Mouse (Mus musculus): ENCODE results near the gene Slc39a11. TPM values are rescaled to one million over a fixed set of nuclear protein-coding genes. Genes with fewer than 3 reads are reported as not detected.

Gene Slc39a11
- polyA plus RNA-seq, 1 experiment from 2014 or later = 42.2 TPM

- WGBS = 14% methylated on average over 8 of the region's 8 CpGs
- Histone ChIP-seq H3K4me2 (replicated peaks) (no peak overlapping the region), H3K9ac (replicated peaks) (no peak overlapping the region), H3K4me1 (peaks cover 30% of the 10 kb centered on the region), H3K4me3 (no peak overlapping the region), H3K36me3 (no peaks in the 10 kb centered on the region), H3K9me3 (no peaks in the 10 kb centered on the region), H3K27ac (replicated peaks) (peak overlapping the region; percentile 41), H3K27me3 (no peaks in the 10 kb centered on the region)
- ATAC-seq (replicated peaks) = peak; percentile 51; the same call in 1 of the 2 replicates
Observed at GRCm38 (mm10) chr11:113294518-113294917, 355.4 kb downstream of the Slc39a11 start.

GRCm38 (mm10) chr11:113292906-113293614, 356.8 kb downstream of the Slc39a11 start:
- H3K9ac ChIP-seq (replicated peaks) = no peak overlapping the region
- H3K36me3 ChIP-seq = no peaks in the 10 kb centered on the region
- ATAC-seq (replicated peaks) = no peak
- H3K27me3 ChIP-seq = no peaks in the 10 kb centered on the region
- peaks cover 22% of the 10 kb centered on the region for H3K4me1 ChIP-seq
- H3K4me2 ChIP-seq (replicated peaks) = no peak overlapping the region
- no peak overlapping the region for H3K4me3 ChIP-seq
- H3K27ac ChIP-seq (replicated peaks) = no peak overlapping the region
- 91% methylated on average over 13 of the region's 13 CpGs for WGBS
- no peaks in the 10 kb centered on the region for H3K9me3 ChIP-seq

- H3K4me2 ChIP-seq (replicated peaks) = no peak overlapping the region
- H3K4me1 ChIP-seq = peaks cover 17% of the 10 kb centered on the region
- no peak overlapping the region for H3K27ac ChIP-seq (replicated peaks)
- H3K9ac ChIP-seq (replicated peaks) = no peak overlapping the region
- no peaks in the 10 kb centered on the region for H3K27me3 ChIP-seq
- 52% methylated on average over 17 of the region's 17 CpGs for WGBS
- no peak for ATAC-seq (replicated peaks)
- no peak overlapping the region for H3K4me3 ChIP-seq
- no peaks in the 10 kb centered on the region for H3K9me3 ChIP-seq
- H3K36me3 ChIP-seq = no peaks in the 10 kb centered on the region
Observed at GRCm38 (mm10) chr11:113291781-113292714, 357.8 kb downstream of the Slc39a11 start.

GRCm38 (mm10) chr11:113290911-113291310, 359.0 kb downstream of the Slc39a11 start:
- Histone ChIP-seq H3K4me2 (replicated peaks) (no peak overlapping the region), H3K36me3 (no peaks in the 10 kb centered on the region), H3K27me3 (no peaks in the 10 kb centered on the region), H3K27ac (replicated peaks) (no peak overlapping the region), H3K4me1 (peaks cover 14% of the 10 kb centered on the region), H3K9me3 (no peaks in the 10 kb centered on the region), H3K4me3 (no peak overlapping the region), H3K9ac (replicated peaks) (no peak overlapping the region)
- ATAC-seq (replicated peaks) = no peak
- WGBS = 88% methylated on average over 14 of the region's 14 CpGs

GRCm38 (mm10) chr11:113284951-113285741, 364.7 kb downstream of the Slc39a11 start:
- Histone ChIP-seq H3K4me1 (peaks cover 15% of the 10 kb centered on the region), H3K27ac (replicated peaks) (no peak overlapping the region), H3K36me3 (no peaks in the 10 kb centered on the region), H3K4me3 (no peak overlapping the region), H3K9ac (replicated peaks) (no peak overlapping the region), H3K4me2 (replicated peaks) (peak overlapping the region; percentile 28), H3K27me3 (no peaks in the 10 kb centered on the region), H3K9me3 (no peaks in the 10 kb centered on the region)
- no peak for ATAC-seq (replicated peaks)
- 58% methylated on average over 27 of the region's 27 CpGs for WGBS

- Histone ChIP-seq H3K27me3 (no peaks in the 10 kb centered on the region), H3K4me3 (no peak overlapping the region), H3K4me2 (replicated peaks) (no peak overlapping the region), H3K27ac (replicated peaks) (no peak overlapping the region), H3K36me3 (no peaks in the 10 kb centered on the region), H3K9me3 (no peaks in the 10 kb centered on the region), H3K4me1 (peaks cover 12% of the 10 kb centered on the region), H3K9ac (replicated peaks) (no peak overlapping the region)
- no peak for ATAC-seq (replicated peaks)
- WGBS = 28% methylated on average over 11 of the region's 11 CpGs
Observed at GRCm38 (mm10) chr11:113283376-113283811, 366.5 kb downstream of the Slc39a11 start.

- Histone ChIP-seq H3K4me1 (peaks cover 25% of the 10 kb centered on the region), H3K4me2 (replicated peaks) (no peak overlapping the region), H3K9ac (replicated peaks) (no peak overlapping the region), H3K27me3 (no peaks in the 10 kb centered on the region), H3K27ac (replicated peaks) (no peak overlapping the region), H3K36me3 (no peaks in the 10 kb centered on the region), H3K4me3 (no peak overlapping the region), H3K9me3 (no peaks in the 10 kb centered on the region)
- ATAC-seq (replicated peaks) = no peak
- 64% methylated on average over 6 of the region's 6 CpGs for WGBS
Observed at GRCm38 (mm10) chr11:113278238-113278637, 371.6 kb downstream of the Slc39a11 start.

GRCm38 (mm10) chr11:113277034-113277612, 372.8 kb downstream of the Slc39a11 start:
- H3K27ac ChIP-seq (replicated peaks) = no peak overlapping the region
- H3K4me3 ChIP-seq = no peak overlapping the region
- H3K4me1 ChIP-seq = peaks cover 24% of the 10 kb centered on the region
- no peak overlapping the region for H3K9ac ChIP-seq (replicated peaks)
- no peaks in the 10 kb centered on the region for H3K36me3 ChIP-seq
- WGBS = 36% methylated on average over 10 of the region's 10 CpGs
- no peak for ATAC-seq (replicated peaks)
- no peaks in the 10 kb centered on the region for H3K27me3 ChIP-seq
- H3K4me2 ChIP-seq (replicated peaks) = no peak overlapping the region
- H3K9me3 ChIP-seq = no peaks in the 10 kb centered on the region

- Histone ChIP-seq H3K4me2 (replicated peaks) (no peak overlapping the region), H3K4me3 (no peak overlapping the region), H3K9me3 (no peaks in the 10 kb centered on the region), H3K9ac (replicated peaks) (no peak overlapping the region), H3K27me3 (no peaks in the 10 kb centered on the region), H3K4me1 (peaks cover 29% of the 10 kb centered on the region), H3K27ac (replicated peaks) (no peak overlapping the region), H3K36me3 (no peaks in the 10 kb centered on the region)
- WGBS = 87% methylated on average over 8 of the region's 8 CpGs
- ATAC-seq (replicated peaks) = no peak
Observed at GRCm38 (mm10) chr11:113276518-113276917, 373.4 kb downstream of the Slc39a11 start.

- no peak for ATAC-seq (replicated peaks)
- Histone ChIP-seq H3K9ac (replicated peaks) (no peak overlapping the region), H3K4me1 (peaks cover 32% of the 10 kb centered on the region), H3K27ac (replicated peaks) (no peak overlapping the region), H3K9me3 (no peaks in the 10 kb centered on the region), H3K4me2 (replicated peaks) (no peak overlapping the region), H3K27me3 (no peaks in the 10 kb centered on the region), H3K4me3 (no peak overlapping the region), H3K36me3 (no peaks in the 10 kb centered on the region)
- 73% methylated on average over 8 of the region's 8 CpGs for WGBS
Observed at GRCm38 (mm10) chr11:113274037-113274436, 375.8 kb downstream of the Slc39a11 start.

GRCm38 (mm10) chr11:113271857-113272256, 378.0 kb downstream of the Slc39a11 start:
- Histone ChIP-seq H3K27ac (replicated peaks) (peak overlapping the region; percentile 41; the same call in 1 of the 2 replicates), H3K4me1 (peaks cover 27% of the 10 kb centered on the region), H3K4me3 (no peak overlapping the region), H3K27me3 (no peaks in the 10 kb centered on the region), H3K9ac (replicated peaks) (no peak overlapping the region), H3K36me3 (no peaks in the 10 kb centered on the region), H3K4me2 (replicated peaks) (no peak overlapping the region), H3K9me3 (no peaks in the 10 kb centered on the region)
- 40% methylated on average over 6 of the region's 6 CpGs for WGBS
- ATAC-seq (replicated peaks) = no peak

Data from forebrain, embryonic 15.5 days (tissue).